Mouse (Mus musculus): ENCODE results near the gene Fnd3c2. TPM values are rescaled to one million over a fixed set of nuclear protein-coding genes. Genes with fewer than 3 reads are reported as not detected.
"Not testable (repeated sequence)": the region's sequence is repeated elsewhere in the genome, so short reads cannot be mapped to it uniquely, and the experiment has no call there.

The Fnd3c2 gene
- not detected in 2 replicates for polyA plus RNA-seq (2012; rRNA removed)

DNA sequence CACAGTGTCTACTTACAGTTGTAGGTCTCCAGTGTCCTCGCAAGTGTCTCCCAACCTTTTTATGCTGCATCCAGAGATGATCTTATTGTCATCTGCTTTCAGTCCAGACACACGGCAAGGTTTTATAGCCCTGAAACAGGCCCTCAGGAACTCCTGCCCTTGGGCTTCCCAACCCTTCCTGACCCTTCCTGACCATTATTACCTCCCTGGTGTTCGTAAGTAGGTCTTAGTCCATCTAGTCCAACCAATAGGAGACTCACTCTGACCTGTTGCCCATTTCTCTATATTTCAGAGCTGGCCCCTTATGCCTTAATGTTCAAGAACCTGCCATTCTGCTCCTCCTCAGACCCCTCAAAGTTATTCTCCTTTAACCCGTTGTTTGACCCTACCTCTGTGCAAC lies at the start of gene Fnd3c2:
Gene Fnd3c2, minus strand, starts transcription at position 101 of the 400 bp plus-strand sequence.
- no peak for DNase-seq (ENCODE audit: low read depth)

DNA sequence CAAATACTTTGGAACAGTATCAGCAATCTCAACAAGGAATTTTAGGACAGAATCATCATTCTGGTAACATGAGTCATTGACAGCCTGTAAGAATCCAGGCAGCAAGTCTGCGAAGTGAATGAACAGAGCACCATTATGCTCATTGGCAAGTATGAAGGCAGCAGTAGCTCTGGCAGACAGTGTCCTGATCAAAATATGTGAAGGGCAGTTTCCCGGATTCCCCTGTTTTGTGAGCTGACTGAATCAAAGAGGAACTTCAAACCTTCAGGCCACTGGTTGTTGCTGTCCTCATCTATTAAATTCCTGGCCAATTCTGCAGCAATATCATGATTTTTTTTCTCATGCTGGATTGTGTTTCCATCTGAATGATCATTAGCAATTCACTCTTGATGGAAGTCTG lies 29.3 kb upstream of the Fnd3c2 start:
- DNase-seq (ENCODE audit: low read depth), result no peak

DNA sequence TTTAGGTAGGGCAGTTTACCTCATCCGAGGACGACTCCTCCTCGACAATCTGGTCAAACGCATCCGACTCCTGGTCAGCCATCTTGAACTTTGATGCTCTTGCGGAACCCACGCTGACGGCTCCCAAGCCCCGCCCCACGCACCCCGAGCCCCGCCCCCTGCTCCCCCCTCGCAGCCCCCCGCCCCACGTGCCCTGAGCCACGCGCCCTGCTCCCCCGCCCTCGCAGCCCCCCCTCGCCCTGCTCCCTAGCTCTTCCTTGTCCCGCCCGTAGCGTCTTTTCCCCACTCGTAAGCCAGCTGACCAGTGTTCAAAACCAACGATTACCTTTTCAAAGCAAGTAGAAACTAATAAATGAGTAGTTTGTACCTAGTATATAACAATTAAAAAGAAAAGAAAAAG lies 34.1 kb downstream of the Fnd3c2 start, which contains the start of gene Taf9b:
Gene Taf9b, minus strand, starts transcription at position 101 of the 400 bp plus-strand sequence.
- no peak for DNase-seq (ENCODE audit: low read depth)

DNA sequence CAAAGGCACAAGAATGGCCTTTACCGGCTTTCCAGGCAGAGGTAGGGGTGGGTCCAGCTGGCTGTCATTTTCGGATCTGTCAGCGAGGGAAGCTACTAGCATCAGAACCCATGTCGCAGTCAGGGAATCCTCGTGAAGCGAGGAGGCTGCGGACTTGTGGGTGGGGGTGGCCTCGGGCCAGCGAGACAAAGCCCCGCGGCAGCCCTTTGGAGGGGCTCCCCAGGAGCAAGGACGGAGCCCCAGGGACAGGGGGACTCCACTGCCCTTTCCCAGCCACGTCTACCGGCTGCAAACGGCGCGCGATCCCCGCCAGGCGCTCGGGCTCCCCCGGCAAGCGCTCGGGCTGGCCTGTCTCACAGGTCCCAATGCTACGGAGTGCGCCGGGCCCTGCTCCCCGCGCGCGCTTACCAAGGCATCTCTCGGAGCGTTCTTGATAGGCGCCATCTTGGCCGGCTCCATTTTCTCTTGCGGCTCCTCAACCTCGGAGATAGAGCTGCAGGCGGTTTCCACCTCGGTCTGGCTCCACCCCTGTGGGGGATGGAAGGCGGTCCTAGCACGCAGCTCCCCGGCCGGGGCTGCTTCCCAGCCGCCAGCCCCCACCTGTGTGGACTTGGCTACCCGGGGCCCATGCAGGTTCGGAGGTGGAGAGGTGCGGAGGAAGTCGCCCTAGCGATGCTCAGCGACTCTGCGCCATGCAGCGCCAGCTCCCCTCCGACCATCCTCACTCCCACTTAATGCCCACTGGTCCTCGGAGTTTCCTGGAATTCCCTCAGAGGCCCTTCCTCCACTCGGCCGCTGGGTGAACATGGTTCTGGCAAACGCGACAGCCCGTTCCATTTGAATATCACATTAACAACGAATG lies 35.8 kb downstream of the Fnd3c2 start:
- DNase-seq (ENCODE audit: low read depth), result no peak

DNA sequence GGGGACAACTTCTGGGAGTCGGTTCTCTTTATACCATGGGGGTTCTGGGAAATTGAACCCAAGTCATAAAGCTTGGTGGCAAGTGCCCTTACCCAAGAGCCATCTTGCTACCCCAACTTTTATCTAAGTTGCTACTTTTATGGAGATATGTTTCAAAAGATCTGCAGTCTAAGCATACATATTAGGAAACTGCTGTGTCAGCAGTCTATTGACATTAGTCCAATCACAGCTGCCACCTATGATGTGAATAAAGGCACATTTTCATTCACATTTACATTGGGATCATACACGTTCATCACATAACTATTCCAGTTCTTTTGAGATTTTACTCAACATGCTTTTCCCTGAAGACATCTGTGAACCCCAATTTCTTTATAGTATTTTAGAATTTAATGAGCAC lies 46.1 kb downstream of the Fnd3c2 start:
- no peak for DNase-seq (ENCODE audit: low read depth)

DNA sequence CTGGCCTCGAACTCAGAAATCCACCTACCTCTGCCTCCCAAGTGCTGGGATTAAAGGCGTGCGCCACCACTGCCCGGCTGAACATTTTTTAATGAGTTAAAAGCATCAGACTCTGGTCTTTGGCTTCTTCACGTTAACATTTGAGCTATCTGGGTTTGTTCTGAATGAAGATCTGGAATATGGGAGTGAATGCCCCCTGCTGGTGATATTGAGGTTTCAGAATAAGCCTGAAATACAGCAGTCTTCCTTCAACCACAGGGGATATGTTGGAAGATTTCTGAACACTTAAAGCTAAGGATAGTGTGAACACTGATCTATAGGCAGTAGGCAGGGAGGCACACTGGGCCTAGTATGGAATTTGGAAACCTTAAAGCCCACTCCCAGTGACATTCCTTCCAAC lies 56.3 kb downstream of the Fnd3c2 start:
- no peak for DNase-seq (ENCODE audit: low read depth)

DNA sequence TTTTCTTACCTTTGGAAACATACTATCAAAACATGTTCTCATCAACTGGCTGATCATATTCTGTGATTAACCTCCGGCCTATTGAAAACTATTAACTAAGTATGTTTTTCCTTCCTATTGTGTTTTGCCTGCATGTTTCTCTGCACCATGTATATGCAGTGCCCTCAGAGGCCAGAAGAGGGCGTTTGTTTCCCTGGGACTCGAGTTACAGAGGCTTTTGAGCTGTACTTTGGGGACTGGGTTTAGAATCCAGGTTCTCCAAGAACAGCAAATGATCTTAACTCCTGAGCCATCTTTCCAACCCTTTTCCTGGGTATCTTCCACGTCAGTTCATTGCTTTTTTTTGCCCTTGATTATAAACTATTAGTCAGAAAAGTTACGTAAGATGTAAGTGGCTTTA lies 57.9 kb downstream of the Fnd3c2 start:
- no peak for DNase-seq (ENCODE audit: low read depth)

DNA sequence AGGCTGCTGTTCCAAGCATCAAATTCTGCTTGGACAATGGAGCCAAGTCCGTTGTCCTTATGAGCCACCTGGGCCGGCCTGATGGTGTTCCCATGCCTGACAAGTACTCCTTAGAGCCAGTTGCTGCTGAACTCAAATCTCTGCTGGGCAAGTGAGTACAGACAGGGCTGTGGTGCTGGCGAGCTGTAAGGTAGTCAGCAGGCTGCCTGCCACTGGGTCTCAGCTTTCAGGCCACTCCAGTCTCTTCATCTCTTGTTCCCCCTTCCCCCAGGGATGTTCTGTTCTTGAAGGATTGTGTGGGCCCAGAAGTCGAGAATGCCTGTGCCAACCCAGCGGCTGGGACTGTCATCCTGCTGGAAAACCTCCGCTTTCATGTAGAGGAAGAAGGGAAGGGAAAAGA lies 60.8 kb downstream of the Fnd3c2 start:
- not testable (repeated sequence) for DNase-seq (ENCODE audit: low read depth)

DNA sequence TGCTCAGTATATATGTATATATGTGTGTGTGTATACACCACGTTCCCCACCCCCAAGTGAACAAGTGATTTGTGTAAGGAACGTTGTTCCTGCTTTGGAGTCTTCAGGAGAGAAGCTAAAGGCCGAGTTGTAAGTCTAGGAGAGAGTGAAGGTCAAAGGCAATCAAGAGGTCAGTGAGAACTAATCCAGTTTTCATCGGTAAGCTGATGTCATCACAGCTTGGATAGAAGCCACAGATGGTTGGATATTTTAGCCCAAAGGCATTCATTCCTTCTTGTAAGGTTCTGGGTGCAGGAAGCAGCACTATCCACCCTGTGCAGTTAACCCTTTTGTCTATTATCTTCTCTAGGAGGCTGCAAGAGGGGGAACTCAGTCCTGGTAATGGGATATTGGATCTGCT lies 65.1 kb downstream of the Fnd3c2 start:
- no peak for DNase-seq (ENCODE audit: low read depth)

DNA sequence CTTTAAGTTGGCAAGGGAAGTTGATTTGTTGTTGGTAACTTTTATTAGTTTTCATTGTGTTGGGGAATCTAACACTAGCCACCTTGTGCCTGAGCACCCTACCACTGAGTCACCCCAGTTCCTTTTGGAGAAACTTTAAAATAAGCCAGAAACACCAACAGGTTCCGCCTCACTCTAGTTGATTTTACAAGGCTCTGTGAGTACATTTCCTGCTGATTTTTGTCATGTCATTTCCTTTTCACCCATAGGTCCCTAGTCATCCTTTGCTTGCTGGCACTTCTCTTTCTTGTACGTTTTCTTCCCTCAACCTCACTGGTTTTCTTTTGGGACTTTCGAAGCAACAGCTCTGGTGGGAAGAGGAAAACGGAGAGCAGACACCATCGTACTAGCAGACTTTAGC lies 65.8 kb downstream of the Fnd3c2 start:
- no peak for DNase-seq (ENCODE audit: low read depth)

DNA sequence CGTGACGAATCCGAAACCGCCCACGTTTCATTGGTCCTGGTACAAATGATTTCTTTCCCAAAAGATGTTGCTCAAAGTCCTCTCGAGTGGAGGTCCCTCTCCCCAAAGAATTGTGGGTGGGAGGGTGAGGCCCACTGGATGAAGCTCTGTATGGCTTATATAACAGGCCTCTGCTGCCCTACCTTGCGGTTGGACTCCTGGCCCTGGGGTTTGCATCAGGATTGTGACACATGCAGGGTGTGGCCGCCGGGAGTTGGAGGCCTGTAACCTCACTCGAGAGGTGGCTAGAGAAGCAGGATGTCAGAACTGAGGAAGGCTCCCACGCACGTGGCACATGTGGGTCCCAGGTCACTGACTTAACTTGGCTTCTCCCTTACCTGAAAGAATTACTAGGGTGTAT lies 67.4 kb downstream of the Fnd3c2 start:
- DNase-seq (ENCODE audit: low read depth), result no peak

DNA sequence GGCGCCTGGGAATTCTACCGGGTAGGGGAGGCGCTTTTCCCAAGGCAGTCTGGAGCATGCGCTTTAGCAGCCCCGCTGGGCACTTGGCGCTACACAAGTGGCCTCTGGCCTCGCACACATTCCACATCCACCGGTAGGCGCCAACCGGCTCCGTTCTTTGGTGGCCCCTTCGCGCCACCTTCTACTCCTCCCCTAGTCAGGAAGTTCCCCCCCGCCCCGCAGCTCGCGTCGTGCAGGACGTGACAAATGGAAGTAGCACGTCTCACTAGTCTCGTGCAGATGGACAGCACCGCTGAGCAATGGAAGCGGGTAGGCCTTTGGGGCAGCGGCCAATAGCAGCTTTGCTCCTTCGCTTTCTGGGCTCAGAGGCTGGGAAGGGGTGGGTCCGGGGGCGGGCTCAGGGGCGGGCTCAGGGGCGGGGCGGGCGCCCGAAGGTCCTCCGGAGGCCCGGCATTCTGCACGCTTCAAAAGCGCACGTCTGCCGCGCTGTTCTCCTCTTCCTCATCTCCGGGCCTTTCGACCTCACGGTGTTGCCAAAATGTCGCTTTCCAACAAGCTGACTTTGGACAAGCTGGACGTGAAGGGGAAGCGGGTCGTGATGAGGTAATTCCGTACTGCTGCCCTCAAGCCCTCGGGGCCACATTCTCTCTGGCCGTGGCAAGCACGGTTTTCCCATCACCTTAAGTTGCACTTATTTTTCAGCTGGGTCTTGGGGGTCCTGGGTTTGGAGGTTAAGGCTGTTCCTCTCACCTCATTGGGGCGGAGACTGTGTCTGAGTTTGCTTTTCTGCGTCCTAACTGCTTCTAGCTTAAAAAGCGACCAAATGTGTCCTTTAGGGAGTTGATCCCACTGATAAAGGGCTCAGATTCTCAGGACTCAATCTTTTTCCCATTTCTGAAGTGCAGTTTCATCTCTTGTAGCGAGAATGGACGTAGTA lies 68.2 kb downstream of the Fnd3c2 start, which contains the start of gene Pgk1:
Gene Pgk1, plus strand, starts transcription at position 388 of the 937 bp plus-strand sequence.
- DNase-seq (ENCODE audit: low read depth), result no peak

DNA sequence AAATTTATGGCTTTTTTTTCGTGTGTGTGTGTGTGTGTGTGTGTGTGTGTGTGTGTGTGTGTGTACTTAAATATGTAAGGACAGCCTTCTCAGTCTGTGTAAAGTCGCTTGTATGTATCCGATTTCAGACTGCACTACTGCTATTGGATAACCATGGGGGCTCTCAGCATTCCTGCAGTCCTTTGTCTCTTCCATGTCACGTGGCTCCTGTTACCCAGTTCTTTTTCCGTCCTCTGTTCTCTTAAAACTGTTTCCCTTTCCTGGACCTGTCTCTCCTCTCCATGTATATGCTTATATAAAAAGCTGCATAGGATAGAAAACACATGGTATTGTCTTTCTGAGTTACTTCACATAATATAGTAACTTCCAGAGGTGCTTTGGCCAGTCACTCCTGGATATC lies 69.5 kb downstream of the Fnd3c2 start:
- DNase-seq (ENCODE audit: low read depth), result no peak

Other genes with a start within 250 kb of the Fnd3c2 start
- 12.2 and 15.4 TPM in 2 replicates for gene Magt1, start 243.5 kb downstream of the Fnd3c2 start, polyA plus RNA-seq (2012; rRNA removed)
- 190 and 306 TPM in 2 replicates for gene Cox7b, start 239.7 kb downstream of the Fnd3c2 start, polyA plus RNA-seq (2012; rRNA removed)
- gene Atp7a, start 228.1 kb downstream of the Fnd3c2 start, polyA plus RNA-seq (2012; rRNA removed), result 10.7 and 11.9 TPM in 2 replicates
- 0.82 and 1.0 TPM in 2 replicates for gene Tlr13, start 112.2 kb downstream of the Fnd3c2 start, polyA plus RNA-seq (2012; rRNA removed)
- 112 and 147 TPM in 2 replicates for gene Pgk1, start 68.3 kb downstream of the Fnd3c2 start, polyA plus RNA-seq (2012; rRNA removed)
- 7.1 and 7.9 TPM in 2 replicates for gene Taf9b, start 34.2 kb downstream of the Fnd3c2 start, polyA plus RNA-seq (2012; rRNA removed)
- 0.13 and 0.16 TPM in 2 replicates for gene Fndc3c1, start 230.0 kb upstream of the Fnd3c2 start, polyA plus RNA-seq (2012; rRNA removed)